Mouse (Mus musculus) embryonic facial prominence, embryonic 12.5 days (tissue): ENCODE data around the gene Vmn2r5. TPM values are rescaled to one million over a fixed set of nuclear protein-coding genes. Genes with fewer than 3 reads are reported as not detected.
"Not testable (repeated sequence)": the region's sequence is repeated elsewhere in the genome, so short reads cannot be mapped to it uniquely, and the experiment has no call there.

ENCODE experiments used
- ATAC-seq: fragments of 200-750 bp; cut with Nextera tagmentation; 2 replicates; pipeline ENCODE4 v1.8.0; 2017; ENCODE audit not compliant: insufficient number of reproducible peaks, insufficient read depth, low FRiP score, low TSS enrichment
- H3K27ac ChIP-seq: fragments of 300-500 bp; sonication (generic); 2 replicates; pipeline ENCODE4 v1.5.1; 2016; ENCODE audit warnings: mild to moderate bottlenecking
- H3K27me3 ChIP-seq: fragments of 300-500 bp; sonication (generic); 2 replicates; pipeline ENCODE4 v1.6.1; 2016; ENCODE audit warnings: mild to moderate bottlenecking, moderate library complexity
- H3K36me3 ChIP-seq: fragments of 300-500 bp; sonication (generic); 2 replicates; pipeline ENCODE4 v1.6.1; 2016; ENCODE audit warnings: mild to moderate bottlenecking
- H3K4me1 ChIP-seq: fragments of 300-500 bp; sonication (generic); 2 replicates; pipeline ENCODE4 v1.6.1; 2016
- H3K4me2 ChIP-seq: fragments of 300-500 bp; sonication (generic); replicated peaks from 2 replicates; pipeline ENCODE4 v1.6.1; 2016; ENCODE audit warnings: mild to moderate bottlenecking, moderate library complexity
- H3K4me3 ChIP-seq: fragments of 300-500 bp; sonication (generic); 2 replicates; pipeline ENCODE4 v1.5.1; 2016; ENCODE audit warnings: mild to moderate bottlenecking
- H3K9ac ChIP-seq: fragments of 300-500 bp; sonication (generic); 2 replicates; pipeline ENCODE4 v1.6.1; 2016; ENCODE audit warnings: mild to moderate bottlenecking, moderate library complexity
- H3K9me3 ChIP-seq: fragments of 300-500 bp; sonication (generic); 2 replicates; pipeline ENCODE4 v1.6.1; 2016; ENCODE audit warnings: mild to moderate bottlenecking, moderate library complexity
- WGBS: fragments of 180-500 bp; shearing (Covaris S2); methylation state at CpG from one replicate; pipeline ENCODE4 v1.1.7; 2016; 5-methylcytosine and 5-hydroxymethylcytosine counted together
- polyA plus RNA-seq: library from polyadenylated mRNA; unstranded; fragments of >200 nt; fragmentation: Nextera tagmentation; extraction: Ambion mirVana; gene quantifications from 2 replicates; pipeline ENCODE4 v1.2.1, GENCODE M21; 2016

Vmn2r5 gene
- 0.09 TPM in 1 of 2 replicates, not detected in the other for polyA plus RNA-seq

- not testable (repeated sequence) for H3K27me3 ChIP-seq, H3K4me2 ChIP-seq, H3K4me1 ChIP-seq, H3K27ac ChIP-seq, ATAC-seq, H3K9me3 ChIP-seq, H3K4me3 ChIP-seq, H3K9ac ChIP-seq, H3K36me3 ChIP-seq
- WGBS, result 73% methylated on average over 1 of the region's 2 CpGs
These were observed at the start of gene Vmn2r5 for GRCm38 (mm10) chr3:64509742-64510141. TSS of gene Vmn2r5 (minus strand) at chr3:64509842.

GRCm38 (mm10) chr3:64523585-64523984 is 13.9 kb upstream of the Vmn2r5 start:
- not testable (repeated sequence) for H3K27ac ChIP-seq, H3K9ac ChIP-seq, H3K36me3 ChIP-seq, H3K4me1 ChIP-seq, H3K4me2 ChIP-seq, H3K4me3 ChIP-seq, ATAC-seq, H3K9me3 ChIP-seq, H3K27me3 ChIP-seq
- WGBS, result 68% methylated on average over 1 of the region's 1 CpGs

Other genes with a start within 250 kb of the Vmn2r5 start
- gene Vmn2r3, start 220.1 kb downstream of the Vmn2r5 start, polyA plus RNA-seq, result not detected in 2 replicates
- gene Vmn2r4, start 94.5 kb downstream of the Vmn2r5 start, polyA plus RNA-seq, result 0.08 TPM in 1 of 2 replicates, not detected in the other
- gene Vmn2r6, start 56.0 kb upstream of the Vmn2r5 start, polyA plus RNA-seq, result not detected in 2 replicates